Comparison of ENCODE assay signal across 8 mouse cellular contexts in genomic region chr16:37938125-37939081, GRCm38 (mm10). TPM values are rescaled to one million over a fixed set of nuclear protein-coding genes. Genes with fewer than 3 reads are reported as not detected.
DNase-seq lines count a peak whose midpoint lies in the region; ATAC-seq and TF ChIP-seq lines count a peak whose summit lies in the region.

No protein-coding gene starts in this region.

- H3K4me1 ChIP-seq in kidney, postnatal 0 days (replicated peaks; ENCODE audit: insufficient read depth, low read length), result no peaks in the 10 kb centered on the region
- peaks cover 3% of the 10 kb centered on the region; the same call in 1 of the 2 replicates for H3K4me1 ChIP-seq in embryonic facial prominence, embryonic 14.5 days (ENCODE audit: control insufficient read depth, insufficient read depth, low read length)
- H3K4me1 ChIP-seq in intestine, postnatal 0 days (replicated peaks; ENCODE audit: control insufficient read depth, insufficient read depth, low read length), result no peaks in the 10 kb centered on the region
- H3K4me1 ChIP-seq in lung, adult 2 months (ENCODE audit: control insufficient read depth, insufficient read depth, low read length), result no peaks in the 10 kb centered on the region

- no peaks in the 10 kb centered on the region for H3K9me3 ChIP-seq in kidney, postnatal 0 days (replicated peaks; ENCODE audit: low read length)
- no peaks in the 10 kb centered on the region for H3K9me3 ChIP-seq in embryonic facial prominence, embryonic 14.5 days (ENCODE audit: control insufficient read depth, low read length)
- H3K9me3 ChIP-seq in intestine, postnatal 0 days (ENCODE audit: control insufficient read depth), result no peaks in the 10 kb centered on the region

- H3K27ac ChIP-seq in kidney, postnatal 0 days, result no peak overlapping the region
- H3K27ac ChIP-seq in embryonic facial prominence, embryonic 14.5 days (replicated peaks; ENCODE audit: low read depth, low read length), result no peak overlapping the region
- H3K27ac ChIP-seq in intestine, postnatal 0 days (ENCODE audit: low read depth, low read length), result no peak overlapping the region

- WGBS in kidney, postnatal 0 days, result 60% methylated on average over 16 of the region's 17 CpGs
- 52% methylated on average over 16 of the region's 17 CpGs for WGBS in embryonic facial prominence, embryonic 14.5 days
- 55% methylated on average over 16 of the region's 17 CpGs for WGBS in intestine, postnatal 0 days
- WGBS in lung, adult 2 months, result 64% methylated on average over 16 of the region's 17 CpGs

- H3K4me2 ChIP-seq in kidney, postnatal 0 days (ENCODE audit: low read length), result no peak overlapping the region
- no peak overlapping the region for H3K4me2 ChIP-seq in embryonic facial prominence, embryonic 14.5 days (ENCODE audit: low read depth, low read length)
- H3K4me2 ChIP-seq in intestine, postnatal 0 days (replicated peaks; ENCODE audit: low read depth), result no peak overlapping the region

- peak; percentile 72 for ATAC-seq in kidney, postnatal 0 days (replicated peaks; ENCODE audit: low FRiP score, low read depth)
- peak; percentile 94 for ATAC-seq in embryonic facial prominence, embryonic 14.5 days (ENCODE audit: low read depth)
- 0 out of 2 replicates have a peak, but pooled peaks have one; percentile 36 for ATAC-seq in intestine, postnatal 0 days

- no peaks in the 10 kb centered on the region for H3K27me3 ChIP-seq in kidney, postnatal 0 days (ENCODE audit: insufficient read depth, low read length)
- no peaks in the 10 kb centered on the region for H3K27me3 ChIP-seq in embryonic facial prominence, embryonic 14.5 days (replicated peaks; ENCODE audit: control insufficient read depth, insufficient read depth, low read length)
- H3K27me3 ChIP-seq in intestine, postnatal 0 days (replicated peaks; ENCODE audit: control insufficient read depth, insufficient read depth, low read length), result no peaks in the 10 kb centered on the region

- H3K36me3 ChIP-seq in kidney, postnatal 0 days (ENCODE audit: insufficient read depth, low read length), result no peaks in the 10 kb centered on the region
- H3K36me3 ChIP-seq in embryonic facial prominence, embryonic 14.5 days (ENCODE audit: control insufficient read depth, insufficient read depth, low read length), result no peaks in the 10 kb centered on the region
- H3K36me3 ChIP-seq in intestine, postnatal 0 days (ENCODE audit: control insufficient read depth, insufficient read depth), result no peaks in the 10 kb centered on the region

- no peak overlapping the region for H3K4me3 ChIP-seq in kidney, postnatal 0 days (replicated peaks; ENCODE audit: low read depth, low read length)
- no peak overlapping the region for H3K4me3 ChIP-seq in embryonic facial prominence, embryonic 14.5 days (ENCODE audit: low read depth, low read length)
- no peak overlapping the region for H3K4me3 ChIP-seq in intestine, postnatal 0 days (ENCODE audit: low read depth, low read length)
- no peak overlapping the region for H3K4me3 ChIP-seq in lung, adult 2 months (replicated peaks; ENCODE audit: extremely low read depth, low read depth, low read length)

- TF ChIP-seq CTCF in kidney, postnatal 0 days (IDR thresholded peaks at IDR 0.05; ENCODE audit: low read depth), result no peak
- TF ChIP-seq CTCF in intestine, postnatal 0 days (IDR thresholded peaks at IDR 0.05; ENCODE audit: low read depth), result no peak
- TF ChIP-seq CTCF in lung, adult 2 months (IDR thresholded peaks at IDR 0.05; ENCODE audit: insufficient read depth, low read length), result no peak

- TF ChIP-seq POLR2A in lung, adult 2 months (IDR thresholded peaks at IDR 0.05; ENCODE audit: borderline replicate concordance, extremely low read depth, low read depth, low read length), result no peak

- peak; percentile 26 for DNase-seq in kidney, postnatal 0 days (ENCODE audit: low spot score)
- DNase-seq in kidney, adult 9 months, result no peak
- DNase-seq in embryonic facial prominence, embryonic 14.5 days (ENCODE audit: low spot score), result peak; percentile 82
- peak; percentile 25 for DNase-seq in lung, adult 2 months
- peak; percentile 43 for DNase-seq in right cerebral cortex, postnatal 14 days
- DNase-seq in urinary bladder, adult 2 months (ENCODE audit: low spot score), result no peak
- DNase-seq in ovary, postnatal 10 days (ENCODE audit: low spot score), result no peak

- no peak overlapping the region for H3K9ac ChIP-seq in kidney, postnatal 0 days (ENCODE audit: low read depth, low read length)
- no peak overlapping the region for H3K9ac ChIP-seq in embryonic facial prominence, embryonic 14.5 days (ENCODE audit: low read depth, low read length)
- no peak overlapping the region for H3K9ac ChIP-seq in intestine, postnatal 0 days (ENCODE audit: low read depth, low read length)

RNA-seq across cellular contexts. Expression of gene Gpr156, which starts 22.1 kb away (rescaled TPM):
- polyA plus RNA-seq in kidney, postnatal 0 days (2015; fragmentation: Nextera tagmentation; extraction: Ambion mirVana), result 0.55 and 0.59 TPM in 2 replicates
- 0.77 and 0.85 TPM in 2 replicates for polyA plus RNA-seq in embryonic facial prominence, embryonic 14.5 days (2014; fragmentation: Nextera tagmentation; extraction: Ambion mirVana)
- polyA plus RNA-seq in intestine, postnatal 0 days (2015; fragmentation: Nextera tagmentation; extraction: Ambion mirVana), result 0.09 and 0.10 TPM in 2 replicates
- polyA plus RNA-seq in lung, adult 2 months (2012; rRNA removed), result 0.12 and 0.22 TPM in 2 replicates
- 0.19 TPM in 2 replicates for polyA plus RNA-seq in urinary bladder, adult 2 months (2012; rRNA removed)

Comparison
In these comparisons a context has a peak if more than half of its experiments do, and no peak if none do; other contexts are left out.
1. DNase-seq: peak in kidney, postnatal 0 days (single experiment), embryonic facial prominence, embryonic 14.5 days (single experiment), lung, adult 2 months (single experiment) and right cerebral cortex, postnatal 14 days (single experiment); none in kidney, adult 9 months (single experiment), urinary bladder, adult 2 months (single experiment) and ovary, postnatal 10 days (single experiment).
2. ATAC-seq: peak in every context shown above with its lines; median percentile 94 in embryonic facial prominence, embryonic 14.5 days; 72 in kidney, postnatal 0 days; 36 in intestine, postnatal 0 days.